ENCODE assay signal across 17 mouse cellular contexts in the genomic region with DNA sequence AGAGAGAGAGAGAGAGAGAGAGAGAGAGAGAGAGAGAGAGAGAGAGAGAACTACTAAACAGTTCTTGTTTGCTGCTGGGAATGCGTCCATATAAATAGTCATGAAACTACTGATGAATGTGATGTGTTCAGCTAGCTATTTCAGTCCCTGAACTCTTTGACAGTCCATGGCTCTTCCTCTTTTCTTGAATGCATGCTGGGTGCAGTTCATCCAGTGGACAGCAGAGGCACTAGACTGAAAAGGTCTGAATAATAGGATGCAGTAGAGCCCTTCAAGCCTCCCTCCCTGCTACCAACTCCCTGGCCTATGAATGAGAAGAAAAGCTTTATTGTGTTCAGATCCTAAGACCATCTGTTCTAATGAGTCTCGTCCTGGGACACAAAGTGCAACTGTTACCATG.
DNase-seq lines count a peak whose midpoint lies in the region; ATAC-seq and TF ChIP-seq lines count a peak whose summit lies in the region.
"Had no signal": no experiment of that assay in that cellular context is flagged by ENCODE, and none has a peak within 500 bp of the region (broad histone marks: within the 10 kb centered on the region; RNA-seq: fewer than 3 reads in every experiment).

No protein-coding gene starts in this region.

- H3K9ac ChIP-seq in lung, embryonic 14.5 days, result no peak overlapping the region
- no peak overlapping the region for H3K9ac ChIP-seq in ES-E14 (ENCODE audit: insufficient read depth, low read depth, low read length, poor library complexity, severe bottlenecking)
- H3K9ac ChIP-seq: forebrain, embryonic 13.5 days; heart, embryonic 13.5 days; midbrain, embryonic 12.5 days had no signal

- in situ Hi-C loops in ES-E14 (cut with MboI; ENCODE audit: low sequenced_read_pairs in 2 of 2, unreplicated experiment in 2 of 2), result no loop called here

- intact Hi-C loops in gastrocnemius, adult 2 months (cut with DNase I), result no loop called here
- intact Hi-C loops in gastrocnemius, postnatal 36 days (cut with DNase I), result no loop called here

- H3K9me3 ChIP-seq in lung, embryonic 14.5 days (ENCODE audit: low read depth, low read length), result no peaks in the 10 kb centered on the region
- H3K9me3 ChIP-seq in ES-E14 (ENCODE audit: control insufficient read depth, insufficient read depth, low read depth, low read length), result no peaks in the 10 kb centered on the region
- H3K9me3 ChIP-seq: forebrain, embryonic 13.5 days; heart, embryonic 13.5 days; hindbrain, embryonic 10.5 days; midbrain, embryonic 12.5 days had no signal

- WGBS in lung, embryonic 14.5 days, result 92% methylated on average over 2 of the region's 2 CpGs

- peak; percentile 8; the same call in 1 of the 2 replicates for TF ChIP-seq CTCF in gastrocnemius, adult 2 months (IDR thresholded peaks at IDR 0.05)
- TF ChIP-seq CTCF in lung, embryonic 14.5 days (IDR thresholded peaks at IDR 0.05; ENCODE audit: low read depth), result peak; percentile 45

- no peak overlapping the region for H3K4me2 ChIP-seq in lung, embryonic 14.5 days
- H3K4me2 ChIP-seq: forebrain, embryonic 13.5 days; heart, embryonic 13.5 days; midbrain, embryonic 12.5 days had no signal

- H3K27me3 ChIP-seq in lung, embryonic 14.5 days (ENCODE audit: insufficient read depth, low read length), result no peaks in the 10 kb centered on the region
- H3K27me3 ChIP-seq: heart, embryonic 13.5 days; midbrain, embryonic 12.5 days had no signal

- no peaks in the 10 kb centered on the region for H3K4me1 ChIP-seq in lung, embryonic 14.5 days (ENCODE audit: insufficient read depth)
- no peaks in the 10 kb centered on the region for H3K4me1 ChIP-seq in ES-E14 (ENCODE audit: control insufficient read depth in 2 of 2, insufficient read depth in 2 of 2, low read length in 2 of 2, poor library complexity in 1 of 2)
- H3K4me1 ChIP-seq: forebrain, embryonic 13.5 days; heart, embryonic 13.5 days; hindbrain, embryonic 10.5 days; midbrain, embryonic 12.5 days had no signal

- ATAC-seq in lung, embryonic 14.5 days (ENCODE audit: insufficient read depth), result no peak
- peak; percentile 50; the same call in 1 of the 2 replicates for ATAC-seq in common myeloid progenitor, adult 5-6 weeks (replicated peaks; ENCODE audit: low read depth, poor library complexity, severe bottlenecking)
- ATAC-seq: forebrain, embryonic 13.5 days had no signal

- H3K27ac ChIP-seq in gastrocnemius, adult 2 months, result no peak overlapping the region
- H3K27ac ChIP-seq in lung, embryonic 14.5 days (ENCODE audit: low read depth), result no peak overlapping the region
- H3K27ac ChIP-seq in ES-E14 (ENCODE audit: insufficient read depth, low read depth, low read length, poor library complexity, severe bottlenecking), result no peak overlapping the region
- H3K27ac ChIP-seq: forebrain, embryonic 13.5 days; heart, embryonic 13.5 days; hindbrain, embryonic 10.5 days; midbrain, embryonic 12.5 days had no signal

- no peaks in the 10 kb centered on the region for H3K36me3 ChIP-seq in lung, embryonic 14.5 days (ENCODE audit: insufficient read depth)
- H3K36me3 ChIP-seq in ES-E14 (ENCODE audit: control insufficient read depth, insufficient read depth, low read length, poor library complexity, severe bottlenecking), result no peaks in the 10 kb centered on the region
- H3K36me3 ChIP-seq: heart, embryonic 13.5 days; hindbrain, embryonic 10.5 days; midbrain, embryonic 12.5 days had no signal

- no peak overlapping the region for H3K4me3 ChIP-seq in gastrocnemius, adult 2 months
- no peak overlapping the region for H3K4me3 ChIP-seq in lung, embryonic 14.5 days (ENCODE audit: low read depth, low read length)
- H3K4me3 ChIP-seq in ES-E14 (ENCODE audit: insufficient read depth in 1 of 2, low read depth in 1 of 2, low read length in 2 of 2, poor library complexity in 1 of 2, severe bottlenecking in 1 of 2), result no peak overlapping the region
- H3K4me3 ChIP-seq: forebrain, embryonic 13.5 days; heart, embryonic 13.5 days; hindbrain, embryonic 10.5 days; midbrain, embryonic 12.5 days had no signal

- no peak for DNase-seq in gastrocnemius, adult 2 months
- no peak for DNase-seq in gastrocnemius, postnatal 36 days
- no peak for DNase-seq in lung, embryonic 14.5 days
- DNase-seq in lung, postnatal 4 days, result no peak
- peak; percentile 11 for DNase-seq in ES-E14 (ENCODE audit: low read depth, low spot score)
- no peak for DNase-seq in right cerebral cortex, postnatal 10 days (ENCODE audit: low spot score in 2 of 2)
- DNase-seq in spleen, postnatal 14 days (ENCODE audit: low spot score in 2 of 2), result no peak
- DNase-seq: adrenal gland, postnatal 36 days; cerebellum, adult 8-10 months; gastrocnemius, postnatal 10 days; kidney, adult 11 months; right cerebral cortex, postnatal 4 days had no signal

TF ChIP-seq in ES-E14, 5 proteins besides CTCF, POLR2A, EP300 and RAD21:
- no peak for TF ChIP-seq ZNF384 (IDR thresholded peaks at IDR 0.05; ENCODE audit: low read depth, low read length)
- no peak for TF ChIP-seq ZC3H11A (IDR thresholded peaks at IDR 0.05; ENCODE audit: borderline replicate concordance, low read depth, low read length)
- TF ChIP-seq MAFK (IDR thresholded peaks at IDR 0.05; ENCODE audit: insufficient read depth, low read depth, low read length), result no peak
